ENCODE assay signal across 8 mouse cellular contexts in genomic region chr12:76368201-76368789, GRCm38 (mm10). TPM values are rescaled to one million over a fixed set of nuclear protein-coding genes. Genes with fewer than 3 reads are reported as not detected.
DNase-seq lines count a peak whose midpoint lies in the region; ATAC-seq and TF ChIP-seq lines count a peak whose summit lies in the region.

No protein-coding gene starts in this region.

- peaks cover 4% of the 10 kb centered on the region; the same call in 1 of the 2 replicates for H3K4me1 ChIP-seq in bone marrow, adult 2 months (ENCODE audit: control insufficient read depth, insufficient read depth, low read length)
- H3K4me1 ChIP-seq in forebrain, embryonic 16.5 days (replicated peaks; ENCODE audit: control insufficient read depth, insufficient read depth, low read length): peaks cover 39% of the 10 kb centered on the region

- peak overlapping the region; percentile 90 for H3K4me3 ChIP-seq in layer of hippocampus, adult 2 months
- H3K4me3 ChIP-seq in bone marrow, adult 2 months (replicated peaks; ENCODE audit: control insufficient read depth, low read depth, low read length): peak overlapping the region; percentile 31
- peak overlapping the region; percentile 94 for H3K4me3 ChIP-seq in forebrain, embryonic 16.5 days (replicated peaks; ENCODE audit: low read length)
- peak overlapping the region; percentile 51 for H3K4me3 ChIP-seq in macrophage (ENCODE audit: inconsistent target)

- no peaks in the 10 kb centered on the region for H3K36me3 ChIP-seq in forebrain, embryonic 16.5 days (ENCODE audit: control insufficient read depth, insufficient read depth)
- no peaks in the 10 kb centered on the region for H3K36me3 ChIP-seq in macrophage (ENCODE audit: inconsistent target)

- H3K9ac ChIP-seq in forebrain, embryonic 16.5 days (replicated peaks; ENCODE audit: low read depth, low read length): peak overlapping the region; percentile 98

- H3K4me2 ChIP-seq in forebrain, embryonic 16.5 days (ENCODE audit: low read length): peak overlapping the region; percentile 89

- peak overlapping the region; percentile 99 for H3K27ac ChIP-seq in layer of hippocampus, adult 2 months
- peak overlapping the region; percentile 41; the same call in 1 of the 2 replicates for H3K27ac ChIP-seq in bone marrow, adult 2 months (ENCODE audit: control insufficient read depth, insufficient read depth, low read depth, low read length, poor library complexity)
- peak overlapping the region; percentile 97 for H3K27ac ChIP-seq in forebrain, embryonic 16.5 days (ENCODE audit: low read length)
- peak overlapping the region; percentile 33 for H3K27ac ChIP-seq in macrophage

- intact Hi-C loops in left cerebral cortex, postnatal 25 days (cut with DNase I): loop anchor here (2.0 to 5.0 kb wide), 2 partner anchors 97 to 179 kb away; no protein-coding TSS in a partner anchor

- DNase-seq in layer of hippocampus, adult 2 months (ENCODE audit: low spot score in 2 of 2): no peak
- no peak for DNase-seq in layer of hippocampus, postnatal 10 days (ENCODE audit: low spot score in 2 of 2)
- no peak for DNase-seq in natural killer cell, adult 2 months (ENCODE audit: low spot score in 2 of 2)
- no peak for DNase-seq in layer of hippocampus, postnatal 14 days (ENCODE audit: low spot score in 2 of 2)
- DNase-seq in left cerebral cortex, postnatal 25 days (ENCODE audit: low spot score in 2 of 2): no peak

- no peak for TF ChIP-seq POLR2A in bone marrow, adult 2 months (IDR thresholded peaks at IDR 0.05; ENCODE audit: borderline replicate concordance, control insufficient read depth, low read depth, low read length)

- 4% methylated on average over 9 of the region's 9 CpGs for WGBS in bone marrow, adult 2 months
- WGBS in forebrain, embryonic 16.5 days: 6% methylated on average over 9 of the region's 9 CpGs
- WGBS in macrophage (ENCODE audit: missing documents): 7% methylated on average over 9 of the region's 9 CpGs

- peaks cover 76% of the 10 kb centered on the region for H3K79me2 ChIP-seq in macrophage (ENCODE audit: inconsistent target)

- no peak for ATAC-seq in forebrain, embryonic 16.5 days

- H3K27me3 ChIP-seq in forebrain, embryonic 16.5 days (replicated peaks; ENCODE audit: control insufficient read depth, insufficient read depth, low read length): no peaks in the 10 kb centered on the region

- no peaks in the 10 kb centered on the region for H3K9me3 ChIP-seq in forebrain, embryonic 16.5 days (ENCODE audit: control insufficient read depth, low read length)

- TF ChIP-seq CTCF in layer of hippocampus, adult 2 months (conservative IDR thresholded peaks at IDR 0.05): no peak
- TF ChIP-seq CTCF in bone marrow, adult 2 months (IDR thresholded peaks at IDR 0.05; ENCODE audit: control insufficient read depth, insufficient read depth, low read length): no peak

RNA-seq across cellular contexts. Expression of gene Zbtb25, which starts 1.1 kb away (rescaled TPM):
- 10 to 100 TPM; 17.6 to 23.6 TPM for total RNA-seq in layer of hippocampus, adult 2 months (2021)
- total RNA-seq in layer of hippocampus, postnatal 10 days (2021): 10 to 100 TPM; 16.9 to 20.9 TPM
- polyA plus RNA-seq in bone marrow, adult 2 months (2011; ENCODE audit: insufficient read depth, insufficient read length, low replicate concordance, missing spikeins): 5.5 and 7.8 TPM in 2 replicates
- 16.5 and 17.1 TPM in 2 replicates for polyA plus RNA-seq in forebrain, embryonic 16.5 days (2015; fragmentation: Nextera tagmentation; extraction: Ambion mirVana)
- 10 to 100 TPM in 15 of 26 experiments, 1 to 10 TPM in 11; 1.7 to 19.1 (median 11.6) TPM for total RNA-seq in macrophage (2018; cell fraction: chromatin; rRNA removed)
- total RNA-seq in macrophage (2018; cell fraction: cytosol; rRNA removed): 1 to 10 TPM; 1.3 to 6.5 (median 5.1) TPM
- 10 to 100 TPM in 9 of 26 experiments, 1 to 10 TPM in 17; 2.3 to 17.0 (median 8.8) TPM for total RNA-seq in macrophage (2018; cell fraction: nucleus; rRNA removed)
- 5.3 to 6.8 TPM (median 5.6 TPM) in 3 replicates for polyA plus RNA-seq in macrophage (2018)
- total RNA-seq in layer of hippocampus, postnatal 14 days (2021): 10 to 100 TPM; 19.2 to 22.2 TPM
- 10 to 100 TPM; 19.4 to 20.5 TPM for total RNA-seq in left cerebral cortex, postnatal 25 days (2021)

RNA-seq across cellular contexts. Expression of gene Zbtb1, which starts 1.8 kb away (rescaled TPM):
- total RNA-seq in layer of hippocampus, adult 2 months (2021): 1 to 10 TPM; 7.2 to 8.3 TPM
- total RNA-seq in layer of hippocampus, postnatal 10 days (2021): 1 to 10 TPM; 5.6 to 6.1 TPM
- polyA plus RNA-seq in bone marrow, adult 2 months (2011; ENCODE audit: insufficient read depth, insufficient read length, low replicate concordance, missing spikeins): 3.9 and 5.2 TPM in 2 replicates
- polyA plus RNA-seq in forebrain, embryonic 16.5 days (2015; fragmentation: Nextera tagmentation; extraction: Ambion mirVana): 4.6 and 5.5 TPM in 2 replicates
- total RNA-seq in macrophage (2018; cell fraction: chromatin; rRNA removed): 10 to 100 TPM in 16 of 26 experiments, 1 to 10 TPM in 10; 1.9 to 29.5 (median 15.6) TPM
- total RNA-seq in macrophage (2018; cell fraction: cytosol; rRNA removed): 1 to 10 TPM; 1.0 to 7.8 (median 6.3) TPM
- total RNA-seq in macrophage (2018; cell fraction: nucleus; rRNA removed): 10 to 100 TPM in 13 of 26 experiments, 1 to 10 TPM in 13; 2.4 to 31.1 (median 9.7) TPM
- polyA plus RNA-seq in macrophage (2018): 5.0 to 6.5 TPM (median 5.2 TPM) in 3 replicates
- total RNA-seq in layer of hippocampus, postnatal 14 days (2021): 1 to 10 TPM; 7.0 TPM
- total RNA-seq in left cerebral cortex, postnatal 25 days (2021): 1 to 10 TPM; 5.3 to 5.4 TPM

RNA-seq across cellular contexts. Expression of gene Hspa2, which starts 35.7 kb away (rescaled TPM):
- total RNA-seq in layer of hippocampus, adult 2 months (2021): 100 to 1,000 TPM; 114 to 117 TPM
- 10 to 100 TPM; 62.3 to 75.3 TPM for total RNA-seq in layer of hippocampus, postnatal 10 days (2021)
- 1.3 and 3.0 TPM in 2 replicates for polyA plus RNA-seq in bone marrow, adult 2 months (2011; ENCODE audit: insufficient read depth, insufficient read length, low replicate concordance, missing spikeins)
- polyA plus RNA-seq in forebrain, embryonic 16.5 days (2015; fragmentation: Nextera tagmentation; extraction: Ambion mirVana): 5.4 and 6.2 TPM in 2 replicates
- 1 to 10 TPM in 14 of 26 experiments, under 1 TPM in 12; 0.45 to 2.4 (median 1.0) TPM for total RNA-seq in macrophage (2018; cell fraction: chromatin; rRNA removed)
- 1 to 10 TPM; 3.6 to 7.4 (median 5.5) TPM for total RNA-seq in macrophage (2018; cell fraction: cytosol; rRNA removed)
- 1 to 10 TPM in 25 of 26 experiments, under 1 TPM in 1; 0.91 to 4.3 (median 2.4) TPM for total RNA-seq in macrophage (2018; cell fraction: nucleus; rRNA removed)
- 4.0 to 5.0 TPM (median 4.9 TPM) in 3 replicates for polyA plus RNA-seq in macrophage (2018)
- total RNA-seq in layer of hippocampus, postnatal 14 days (2021): 100 to 1,000 TPM; 109 to 128 TPM
- total RNA-seq in left cerebral cortex, postnatal 25 days (2021): 10 to 100 TPM; 61.3 to 67.4 TPM

RNA-seq across cellular contexts. Expression of gene Akap5, which starts 43.6 kb away (rescaled TPM):
- total RNA-seq in layer of hippocampus, adult 2 months (2021): 10 to 100 TPM; 61.5 to 63.0 TPM
- total RNA-seq in layer of hippocampus, postnatal 10 days (2021): 10 to 100 TPM; 48.9 to 52.7 TPM
- polyA plus RNA-seq in bone marrow, adult 2 months (2011; ENCODE audit: insufficient read depth, insufficient read length, low replicate concordance, missing spikeins): 1.2 and 4.3 TPM in 2 replicates
- polyA plus RNA-seq in forebrain, embryonic 16.5 days (2015; fragmentation: Nextera tagmentation; extraction: Ambion mirVana): 8.2 and 10.3 TPM in 2 replicates
- total RNA-seq in macrophage (2018; cell fraction: chromatin; rRNA removed): 1 to 10 TPM in 5 of 26 experiments, under 1 TPM in 14, not detected in 7; 0.17 to 1.8 (median 0.65) TPM
- total RNA-seq in macrophage (2018; cell fraction: cytosol; rRNA removed): under 1 TPM in 4 of 26 experiments, not detected in 22; under 0.01 to 0.03 (median 0.03) TPM
- 1 to 10 TPM in 1 of 26 experiments, under 1 TPM in 15, not detected in 10; 0.06 to 1.7 (median 0.21) TPM for total RNA-seq in macrophage (2018; cell fraction: nucleus; rRNA removed)
- polyA plus RNA-seq in macrophage (2018): 0.01 TPM in 1 of 3 replicates, not detected in the others
- 10 to 100 TPM; 57.5 to 60.4 TPM for total RNA-seq in layer of hippocampus, postnatal 14 days (2021)
- 100 to 1,000 TPM in 1 of 2 experiments, 10 to 100 TPM in 1; 95.4 to 108 TPM for total RNA-seq in left cerebral cortex, postnatal 25 days (2021)

RNA-seq across cellular contexts. Expression of gene Ppp1r36, which starts 49.0 kb away (rescaled TPM):
- 1 to 10 TPM; 1.9 TPM for total RNA-seq in layer of hippocampus, adult 2 months (2021)
- 1 to 10 TPM; 1.5 to 2.5 TPM for total RNA-seq in layer of hippocampus, postnatal 10 days (2021)
- polyA plus RNA-seq in bone marrow, adult 2 months (2011; ENCODE audit: insufficient read depth, insufficient read length, low replicate concordance, missing spikeins): not detected in 2 replicates
- 0.73 and 0.87 TPM in 2 replicates for polyA plus RNA-seq in forebrain, embryonic 16.5 days (2015; fragmentation: Nextera tagmentation; extraction: Ambion mirVana)
- not detected for total RNA-seq in macrophage (2018; cell fraction: chromatin; rRNA removed)
- total RNA-seq in macrophage (2018; cell fraction: cytosol; rRNA removed): not detected
- not detected for total RNA-seq in macrophage (2018; cell fraction: nucleus; rRNA removed)
- polyA plus RNA-seq in macrophage (2018): not detected in 3 replicates
- total RNA-seq in layer of hippocampus, postnatal 14 days (2021): 1 to 10 TPM; 1.1 to 3.0 TPM
- total RNA-seq in left cerebral cortex, postnatal 25 days (2021): 1 to 10 TPM in 1 of 2 experiments, under 1 TPM in 1; 0.39 to 1.3 TPM

Comparison
In these comparisons a context has a peak if more than half of its experiments do, and no peak if none do; other contexts are left out.
1. H3K27ac ChIP-seq: peak in every context shown above with its lines; median percentile 99 in layer of hippocampus, adult 2 months; 97 in forebrain, embryonic 16.5 days; 41 in bone marrow, adult 2 months; 33 in macrophage.
2. H3K4me3 ChIP-seq: peak in every context shown above with its lines; median percentile 94 in forebrain, embryonic 16.5 days; 90 in layer of hippocampus, adult 2 months; 51 in macrophage; 31 in bone marrow, adult 2 months.